Mouse (Mus musculus): ENCODE measurements around the gene Ank3. TPM values are rescaled to one million over a fixed set of nuclear protein-coding genes. Genes with fewer than 3 reads are reported as not detected.

Ank3 gene
- total RNA-seq, 2 experiments from 2014 or later, result 405 to 539 TPM

DNA sequence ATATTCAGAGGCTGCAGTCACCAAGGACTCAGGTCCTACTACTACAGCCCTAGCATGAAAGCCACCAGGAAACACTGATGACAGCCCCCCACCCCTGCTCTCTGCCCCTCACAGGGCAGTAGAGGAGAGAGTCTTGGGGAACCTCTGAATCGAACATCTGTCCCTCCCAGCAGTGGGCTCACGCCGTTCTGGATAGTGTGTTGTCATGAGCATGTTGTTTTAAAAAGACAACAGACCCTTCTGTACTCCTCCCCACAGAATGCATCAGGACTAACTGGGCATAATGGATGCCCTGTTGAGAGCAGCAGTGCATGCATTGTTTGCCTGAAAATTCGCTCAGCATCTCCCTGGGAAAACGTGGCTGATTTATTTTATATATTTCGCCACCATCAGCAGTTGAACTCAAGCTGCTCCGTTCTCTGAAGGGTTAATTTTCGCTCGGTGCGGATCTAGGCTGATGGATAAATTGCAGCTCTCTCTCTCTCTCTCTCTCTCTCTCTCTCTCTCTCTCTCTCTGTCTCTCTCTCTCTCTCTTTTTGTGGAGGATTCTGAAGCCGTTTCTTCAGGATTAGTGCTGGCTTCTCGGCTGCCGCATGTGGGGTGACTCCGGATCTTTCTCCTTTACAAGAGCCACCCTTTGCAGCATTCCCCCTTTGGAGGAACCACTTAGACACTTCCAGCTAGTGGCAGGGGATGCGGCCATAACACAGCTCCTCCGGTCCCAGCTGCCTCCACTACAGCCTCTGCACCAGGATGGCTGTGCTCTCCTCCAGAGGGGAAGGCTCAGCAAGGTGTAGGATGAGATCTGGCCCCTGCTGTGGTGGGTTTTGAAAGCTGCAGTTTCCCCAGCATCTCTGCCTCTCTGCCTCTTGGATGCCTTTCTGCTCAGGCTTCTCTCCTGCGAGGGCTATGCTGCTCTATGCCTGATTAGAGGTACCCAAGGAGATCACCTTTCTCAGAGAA is 307.5 kb downstream of the Ank3 start:
- peak in 1 of 2 experiments; percentile 43 for DNase-seq (ENCODE audit: extremely low spot score in 1 of 2, low spot score in 1 of 2)

DNA sequence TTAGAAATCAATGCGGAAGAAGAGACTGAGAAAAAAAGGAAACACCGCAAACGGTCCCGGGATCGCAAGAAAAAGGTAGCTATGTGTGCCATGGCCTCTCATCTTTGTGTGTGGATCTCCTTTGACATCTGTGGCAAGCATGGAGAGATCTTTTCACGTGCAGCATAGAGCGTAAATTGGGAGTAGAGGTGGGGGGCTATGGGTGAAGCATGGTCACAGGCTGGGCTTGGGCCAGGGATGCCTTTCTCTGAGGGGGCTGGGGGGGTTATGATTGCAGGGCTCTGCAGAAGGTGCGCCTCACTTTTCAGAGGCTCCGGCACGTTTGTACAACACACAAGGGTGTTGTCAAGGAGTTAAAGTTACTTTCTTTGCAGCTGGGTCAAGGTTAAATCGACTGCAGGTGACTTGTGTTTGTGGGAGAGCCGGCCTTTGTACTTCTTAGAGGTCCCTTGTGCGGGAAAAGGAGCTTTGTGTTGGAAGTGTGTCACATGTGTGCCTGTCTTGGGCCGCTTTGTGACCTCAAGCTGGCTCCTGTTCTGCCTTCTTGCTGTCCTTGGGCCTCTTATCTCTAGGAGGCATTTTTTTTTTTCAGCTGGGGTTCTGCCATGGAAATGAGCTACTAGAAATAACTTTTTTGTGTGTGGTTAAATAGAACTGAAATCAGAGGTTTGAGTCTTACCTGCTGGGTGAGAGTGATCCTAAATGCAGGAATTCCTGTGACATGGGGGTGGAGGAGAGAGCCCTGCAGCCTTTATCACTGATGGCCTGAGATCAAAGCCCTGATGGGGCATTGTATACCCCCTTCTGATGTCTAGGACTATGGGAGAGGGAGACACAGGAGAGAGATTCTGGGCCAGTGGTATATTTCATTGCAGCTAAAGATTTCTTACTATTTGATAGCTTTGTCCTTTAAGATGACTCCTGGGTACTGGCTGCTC is 308.5 kb downstream of the Ank3 start:
- no peak for DNase-seq (ENCODE audit: extremely low spot score in 1 of 2, low spot score in 1 of 2)

DNA sequence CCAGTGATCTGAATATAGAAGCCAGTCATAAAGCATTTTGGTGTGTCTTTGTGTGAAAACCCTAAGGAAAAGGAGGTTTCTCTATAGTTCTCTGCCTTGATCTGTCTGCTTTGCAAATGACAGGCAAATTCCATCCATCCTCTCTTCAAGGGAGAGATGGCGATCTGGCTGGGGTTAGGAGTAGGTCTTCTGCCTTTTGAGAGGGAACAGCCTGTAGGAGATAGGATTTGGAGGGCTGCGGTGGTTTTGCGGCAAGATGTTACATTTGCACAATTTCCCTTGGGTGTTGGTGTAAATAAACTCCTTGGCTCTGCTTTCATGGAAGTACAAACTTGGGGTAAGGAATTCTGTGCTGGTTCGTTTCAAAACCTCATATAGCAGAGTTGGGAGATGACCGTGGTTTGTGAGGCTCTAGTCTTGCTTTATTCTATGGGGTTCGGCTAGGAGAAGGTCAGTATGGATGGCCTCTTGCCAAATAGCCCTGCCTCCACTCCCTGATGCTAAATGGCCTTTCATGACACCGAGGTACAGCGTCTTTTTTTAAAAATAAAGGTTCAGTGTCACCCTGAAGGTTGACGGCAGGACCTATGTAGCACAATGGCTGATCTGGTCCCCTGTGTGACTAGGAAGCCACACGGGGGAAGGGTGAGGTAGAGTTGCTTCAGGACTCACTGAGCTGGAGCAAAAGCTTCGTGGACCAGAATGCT is 309.4 kb downstream of the Ank3 start:
- DNase-seq (ENCODE audit: extremely low spot score in 1 of 2, low spot score in 1 of 2), result no peak

DNA sequence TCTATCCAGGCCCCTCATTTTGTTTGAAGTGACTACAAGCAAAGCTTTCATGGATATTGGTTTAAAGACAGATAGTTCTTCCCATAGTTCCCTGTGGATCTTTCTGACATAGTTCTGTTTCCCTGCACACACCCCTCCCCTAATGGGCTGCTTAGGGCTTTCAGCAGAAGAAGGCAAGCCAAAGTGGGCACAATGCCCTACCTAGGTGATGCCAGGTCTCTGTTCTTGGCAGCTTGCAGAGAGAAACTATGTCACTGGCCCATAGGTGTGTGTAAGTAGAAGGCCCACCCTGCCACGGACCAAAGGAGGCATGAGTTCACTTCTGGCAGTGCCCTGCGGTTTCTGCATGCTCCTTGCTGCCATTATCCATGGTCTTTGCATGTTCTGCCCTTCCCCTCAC is 311.1 kb downstream of the Ank3 start:
- no peak for DNase-seq (ENCODE audit: extremely low spot score in 1 of 2, low spot score in 1 of 2)

DNA sequence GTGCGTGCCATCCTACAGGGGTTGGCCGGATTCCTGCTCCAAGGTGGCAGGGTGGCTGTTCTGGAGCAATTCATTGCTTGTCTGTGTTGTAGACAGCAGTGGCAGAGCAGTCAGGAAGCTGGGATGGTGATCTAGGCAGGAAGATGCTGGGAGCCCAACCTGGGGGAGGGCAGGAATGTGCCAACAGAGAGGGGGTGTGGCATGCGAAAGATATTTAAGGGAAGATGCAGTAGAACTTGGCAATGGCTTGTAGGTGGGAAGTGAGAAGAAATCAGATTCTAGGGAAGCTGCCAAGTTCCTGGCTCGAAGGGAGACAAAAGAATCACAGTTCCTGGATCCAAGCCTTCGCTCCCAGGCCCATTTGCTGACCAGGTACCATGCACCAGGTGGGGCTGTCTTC is 312.2 kb downstream of the Ank3 start:
- DNase-seq (ENCODE audit: extremely low spot score in 1 of 2, low spot score in 1 of 2), result no peak

DNA sequence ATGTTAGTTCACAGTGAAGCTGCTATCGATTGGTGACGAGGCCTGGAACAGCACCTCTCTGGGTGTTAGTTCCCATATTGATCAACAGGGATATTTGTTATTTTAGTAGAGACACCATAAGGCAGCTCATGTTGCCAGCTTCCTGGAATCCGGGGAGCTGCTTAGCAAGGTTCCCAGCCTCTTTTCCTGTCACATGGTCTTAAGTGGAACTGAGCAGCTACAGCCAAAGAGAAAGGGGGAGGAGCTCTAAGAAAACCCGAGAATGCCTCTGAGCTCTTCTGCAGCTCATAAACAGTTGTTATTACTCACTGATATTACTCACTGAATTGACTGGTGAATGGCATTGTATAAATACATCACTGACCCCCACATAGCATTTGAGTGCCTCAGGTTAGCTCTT is 318.3 kb downstream of the Ank3 start:
- no peak for DNase-seq (ENCODE audit: extremely low spot score in 1 of 2, low spot score in 1 of 2)

DNA sequence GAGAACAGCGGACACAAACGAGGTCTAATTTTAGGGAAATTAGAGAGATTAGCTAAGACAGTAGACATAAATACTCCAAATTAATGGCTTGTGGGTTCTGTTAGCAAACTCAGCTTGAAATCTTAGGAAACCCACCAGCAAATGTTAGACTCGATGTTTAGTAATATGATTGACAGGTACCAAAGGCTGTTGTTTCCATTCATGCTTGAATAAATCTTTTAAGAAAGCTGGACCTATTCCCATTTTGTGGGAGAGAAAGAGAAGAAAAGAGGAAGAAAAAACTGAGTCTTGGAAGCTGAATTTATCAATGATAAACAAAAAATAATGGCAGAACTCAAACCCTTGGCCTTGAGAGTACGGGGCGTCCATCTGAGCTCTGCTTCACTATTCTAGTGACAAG is 320.8 kb downstream of the Ank3 start:
- no peak for DNase-seq (ENCODE audit: extremely low spot score in 1 of 2, low spot score in 1 of 2)

DNA sequence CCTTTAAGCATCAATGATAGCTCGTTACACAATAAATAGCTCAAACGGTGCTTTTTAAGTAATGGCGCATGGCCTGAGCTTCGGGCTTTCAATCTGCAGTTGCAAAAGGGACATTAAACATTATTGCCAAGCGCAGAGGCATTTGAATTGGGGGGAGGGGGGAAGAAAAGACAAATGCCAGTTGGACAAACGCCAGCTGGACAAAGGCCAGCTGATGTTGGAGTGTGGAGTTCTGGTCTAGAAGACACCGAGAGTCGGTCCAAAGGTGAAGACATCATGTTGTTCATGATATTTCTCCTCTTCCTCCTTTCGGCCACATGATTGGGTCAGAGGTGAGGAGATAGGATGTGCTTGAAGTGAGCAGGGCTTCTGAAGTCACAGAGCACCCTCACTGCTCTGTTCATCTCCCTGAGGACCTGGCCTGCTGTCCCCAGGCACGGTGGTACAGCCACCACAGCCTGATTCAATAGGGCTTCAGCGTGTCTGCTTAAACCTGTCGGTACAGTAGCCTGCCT is 321.4 kb downstream of the Ank3 start:
- no peak for DNase-seq (ENCODE audit: extremely low spot score in 1 of 2, low spot score in 1 of 2)

DNA sequence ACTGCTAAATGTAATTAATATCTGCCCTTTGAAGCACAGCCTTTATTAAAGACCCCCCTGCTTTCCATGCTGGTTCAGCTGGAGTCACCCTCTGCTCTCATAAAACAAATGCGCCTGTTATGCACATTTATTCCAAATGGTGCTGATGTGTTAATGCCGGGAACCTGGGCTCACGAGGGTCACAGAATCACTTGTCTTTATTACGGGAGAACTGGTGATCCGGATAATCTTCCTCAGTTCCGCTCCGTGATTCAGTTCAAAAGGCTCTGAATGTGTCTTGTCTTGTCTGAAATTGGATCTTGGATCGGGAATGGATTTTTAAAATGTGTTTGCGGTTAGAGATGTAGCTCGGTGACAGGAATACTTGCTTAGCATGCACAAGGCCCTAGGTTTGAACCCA is 321.9 kb downstream of the Ank3 start:
- no peak for DNase-seq (ENCODE audit: extremely low spot score in 1 of 2, low spot score in 1 of 2)

DNA sequence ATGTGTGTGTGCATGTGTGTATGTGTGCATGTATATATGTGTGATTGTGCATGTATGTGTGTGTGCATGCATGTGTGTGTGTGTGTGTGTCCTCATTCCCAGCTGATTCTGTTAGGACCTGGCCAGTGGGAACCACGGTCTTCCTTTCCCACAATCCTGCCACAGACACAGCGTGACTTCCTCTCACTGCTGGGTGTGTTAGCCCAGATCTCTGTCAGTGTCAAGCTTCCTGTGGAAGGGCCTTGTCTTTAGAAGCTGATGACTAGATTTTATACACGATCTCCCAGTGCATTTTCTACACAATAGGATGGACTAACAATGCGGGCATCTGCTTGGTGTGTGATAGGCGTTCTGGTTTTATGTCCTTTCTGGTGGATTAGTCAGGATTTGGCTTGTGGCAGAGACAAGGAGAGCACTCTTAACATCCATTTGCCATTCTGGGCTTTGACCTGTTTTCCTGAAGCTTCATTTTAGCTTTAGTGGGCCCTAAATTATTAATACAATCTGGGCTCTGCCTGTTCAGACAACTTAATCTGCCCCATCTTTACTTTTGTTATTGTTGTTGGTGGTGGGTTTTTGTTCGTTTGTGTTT is 322.4 kb downstream of the Ank3 start:
- DNase-seq (ENCODE audit: extremely low spot score in 1 of 2, low spot score in 1 of 2), result no peak

DNA sequence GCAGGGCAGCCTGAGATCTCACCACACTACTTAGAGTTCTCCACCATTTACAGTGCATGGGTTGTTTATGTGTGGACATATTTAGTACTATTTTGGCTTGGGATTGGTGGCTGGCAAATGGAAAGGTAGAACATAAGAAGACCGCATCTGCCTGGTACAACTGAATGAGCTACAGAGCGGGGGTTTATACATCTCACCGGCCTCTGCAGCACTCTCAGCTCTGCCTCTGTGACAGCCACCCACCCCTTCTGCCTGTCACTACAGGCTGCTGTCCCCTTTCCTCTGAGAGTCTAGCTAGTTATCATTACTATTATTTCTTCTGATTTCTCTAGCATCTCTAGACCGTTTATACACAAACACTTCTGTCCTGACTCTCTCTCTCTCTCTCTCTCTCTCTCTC is 325.6 kb downstream of the Ank3 start:
- DNase-seq (ENCODE audit: extremely low spot score in 1 of 2, low spot score in 1 of 2), result no peak

DNA sequence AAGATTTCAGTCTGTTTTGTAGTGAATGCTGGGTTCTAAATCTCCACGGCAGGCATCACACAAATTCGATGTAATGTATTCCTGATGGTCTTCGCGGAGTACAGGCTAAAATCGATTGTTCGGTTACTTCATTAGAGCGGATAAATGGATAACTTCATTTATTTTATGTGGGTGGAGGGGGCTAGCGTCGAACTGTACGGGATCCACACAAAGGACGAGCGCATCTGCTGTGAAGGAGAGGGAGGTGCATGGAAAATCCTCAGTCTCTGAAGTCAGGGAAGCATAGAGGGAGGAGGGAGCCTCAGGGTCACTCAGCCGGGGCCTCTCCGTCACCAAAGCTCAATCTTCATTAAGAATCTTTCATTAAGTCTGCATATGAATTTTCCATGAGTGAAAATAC is 326.5 kb downstream of the Ank3 start:
- no peak for DNase-seq (ENCODE audit: extremely low spot score in 1 of 2, low spot score in 1 of 2)

DNA sequence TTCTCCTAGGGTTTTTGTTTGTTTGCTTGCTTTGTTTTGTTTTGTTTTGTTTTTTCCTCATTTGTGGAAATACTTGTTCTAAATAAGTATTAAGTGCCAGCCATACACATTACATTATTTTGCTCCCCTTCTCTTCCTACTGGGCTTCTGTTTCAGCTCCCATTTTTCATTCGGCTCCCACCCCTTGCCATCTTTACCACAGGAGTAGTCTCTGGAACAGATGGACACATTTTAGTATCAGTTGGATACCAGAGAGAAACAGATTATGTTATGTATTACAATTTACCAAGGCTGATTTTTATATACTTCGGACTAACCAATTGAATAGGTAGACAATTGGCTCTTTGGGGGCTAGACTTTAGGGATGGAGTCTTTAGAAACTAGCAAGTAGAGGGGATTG is 327.7 kb downstream of the Ank3 start:
- DNase-seq (ENCODE audit: extremely low spot score in 1 of 2, low spot score in 1 of 2), result no peak

DNA sequence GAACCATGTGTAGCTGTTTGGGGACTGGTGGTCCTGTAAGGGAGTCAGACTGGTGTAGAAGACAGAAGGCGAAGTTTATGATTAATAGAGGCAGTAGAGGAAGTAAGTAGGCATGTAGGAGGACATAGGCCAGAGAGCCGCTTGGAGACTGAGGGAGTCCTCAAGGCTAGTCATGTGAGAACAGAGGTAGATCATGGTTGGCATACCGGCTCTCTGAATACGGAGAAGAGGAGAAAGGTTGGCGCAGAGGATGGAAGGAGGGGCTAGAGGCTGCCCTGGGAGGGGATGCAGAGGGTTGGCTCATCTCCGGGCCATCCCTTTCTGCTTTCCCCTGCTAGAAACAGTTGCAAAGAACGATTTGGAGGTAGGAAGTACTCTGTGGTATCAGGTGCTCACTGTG is 328.2 kb downstream of the Ank3 start:
- DNase-seq (ENCODE audit: extremely low spot score in 1 of 2, low spot score in 1 of 2), result no peak

DNA sequence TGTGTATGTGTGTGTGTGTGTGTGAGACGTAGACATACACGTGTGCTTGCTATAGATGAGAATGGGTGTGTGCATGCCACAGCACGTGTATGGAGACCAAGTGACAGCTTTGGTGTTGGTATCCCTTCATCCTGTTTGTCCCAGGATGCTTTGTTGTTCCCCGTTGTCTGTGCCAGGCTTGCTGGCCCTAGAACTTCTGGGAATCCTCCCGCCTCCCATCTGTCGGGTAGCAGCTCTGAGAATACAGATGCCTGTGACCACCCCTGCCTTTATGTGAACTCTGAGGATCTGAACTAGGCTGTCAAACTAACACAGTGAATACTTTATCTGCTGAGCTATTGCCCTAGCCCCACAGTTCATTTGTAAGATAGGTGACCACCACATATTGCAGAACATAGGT is 330.3 kb downstream of the Ank3 start:
- no peak for DNase-seq (ENCODE audit: extremely low spot score in 1 of 2, low spot score in 1 of 2)

DNA sequence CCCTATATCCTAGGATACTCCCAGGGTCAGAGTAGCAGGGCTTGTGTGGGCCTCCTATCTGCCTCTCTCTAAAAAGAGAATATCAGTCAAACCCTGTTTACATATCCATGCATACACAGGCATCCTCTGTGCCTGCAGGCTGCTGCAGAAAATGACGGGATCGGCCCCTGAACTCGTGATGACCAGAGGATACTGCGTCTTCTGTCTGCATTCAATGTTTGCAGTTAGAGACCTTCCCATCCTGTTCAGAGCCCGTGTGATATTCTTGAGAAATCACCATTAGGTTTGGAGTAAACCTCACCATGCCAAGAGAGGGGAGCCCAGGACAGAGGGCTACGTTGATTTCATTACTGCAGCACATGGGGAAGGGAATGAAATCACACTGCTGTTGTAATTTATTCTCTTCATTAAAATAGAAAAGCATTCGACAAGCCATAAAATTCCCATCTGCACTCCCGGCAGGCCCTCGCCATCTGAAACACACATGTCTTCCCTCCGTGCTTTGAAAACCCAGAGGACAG is 331.8 kb downstream of the Ank3 start:
- DNase-seq (ENCODE audit: extremely low spot score in 1 of 2, low spot score in 1 of 2), result no peak

DNA sequence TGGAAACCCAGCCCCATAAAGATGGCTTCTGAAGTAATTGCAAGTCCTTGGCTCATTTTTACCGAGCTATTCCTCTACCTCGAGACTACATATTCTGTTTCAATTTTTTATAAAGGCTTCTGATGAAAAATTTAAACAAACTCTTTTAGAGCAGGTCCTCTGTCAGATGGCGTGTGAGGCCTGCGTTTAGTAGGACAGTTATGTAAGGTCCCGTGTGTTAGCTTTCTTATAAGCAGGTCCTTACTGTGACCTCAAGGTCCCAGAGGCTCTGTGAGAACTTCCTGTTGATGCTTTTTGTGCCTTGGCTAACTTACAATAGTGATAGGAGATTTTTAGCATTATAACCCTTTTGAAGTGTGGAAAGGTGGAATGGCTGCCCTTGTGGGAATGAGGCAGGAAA is 332.8 kb downstream of the Ank3 start:
- DNase-seq (ENCODE audit: extremely low spot score in 1 of 2, low spot score in 1 of 2), result no peak

DNA sequence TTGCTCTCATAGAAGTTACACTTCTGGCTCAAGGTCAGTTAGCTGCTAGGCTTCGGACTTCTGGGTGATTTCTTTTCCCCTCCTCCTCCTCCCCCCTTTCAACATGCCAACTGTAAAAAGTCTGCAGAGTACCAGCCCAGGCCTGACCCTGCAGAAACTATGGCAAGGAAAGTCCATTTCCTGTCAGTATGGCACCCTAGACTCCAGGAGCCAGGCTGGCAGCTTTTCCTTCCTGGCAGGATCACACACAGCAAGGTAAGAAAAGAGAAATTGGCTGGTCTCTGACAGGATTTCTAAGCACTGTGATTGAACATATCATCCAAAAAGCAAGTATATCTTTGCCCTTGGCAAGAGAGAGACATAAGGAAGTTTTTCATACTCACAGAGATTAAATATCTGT is 333.3 kb downstream of the Ank3 start:
- no peak for DNase-seq (ENCODE audit: extremely low spot score in 1 of 2, low spot score in 1 of 2)

DNA sequence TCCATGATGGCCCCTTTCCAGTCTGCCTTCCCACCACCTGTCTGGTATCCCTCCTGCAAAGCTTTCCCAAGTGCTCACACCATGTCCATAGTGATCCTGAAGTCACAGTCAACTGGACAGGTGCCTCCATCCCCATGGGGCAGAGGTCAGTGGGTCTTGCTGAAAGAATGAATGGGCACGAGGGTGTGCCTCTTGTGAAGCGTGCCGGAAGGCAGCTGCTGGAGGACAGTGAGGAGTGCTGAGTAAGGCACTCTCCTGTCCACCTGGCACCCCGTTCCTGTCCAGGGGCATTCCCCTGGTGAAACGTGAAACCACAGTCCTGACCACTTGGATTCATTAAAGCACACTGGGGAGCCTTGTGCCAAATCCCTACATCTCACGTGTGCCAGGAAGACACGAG is 337.7 kb downstream of the Ank3 start:
- no peak for DNase-seq (ENCODE audit: extremely low spot score in 1 of 2, low spot score in 1 of 2)

DNA sequence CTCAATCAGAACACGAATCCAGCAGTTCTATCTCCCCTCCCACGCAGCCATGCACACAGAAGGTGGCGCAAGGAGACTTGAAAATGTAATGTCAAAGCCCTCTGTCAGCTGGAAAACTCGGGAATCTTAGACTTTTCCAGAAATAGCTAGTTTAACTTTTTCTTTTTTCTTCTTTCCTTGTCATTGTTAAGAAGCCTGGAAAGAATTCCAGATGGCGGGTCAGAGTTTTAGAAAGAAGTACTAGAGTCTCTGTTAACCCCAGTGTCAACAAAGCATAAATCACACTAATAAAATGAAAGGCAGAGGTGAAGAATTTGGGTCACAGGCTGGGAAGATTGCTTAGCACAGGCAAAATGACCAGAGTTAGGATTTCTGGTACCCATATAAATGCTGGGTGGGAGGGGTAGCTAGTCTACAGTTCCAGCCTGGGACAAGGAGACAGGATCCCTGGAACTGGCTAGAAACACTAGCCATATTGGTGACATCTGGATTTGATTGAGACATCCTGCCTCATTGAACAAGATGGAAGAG is 340.2 kb downstream of the Ank3 start:
- DNase-seq (ENCODE audit: extremely low spot score in 1 of 2, low spot score in 1 of 2), result no peak
